Mouse (Mus musculus): ENCODE data around the gene Pttg1ip. TPM values are rescaled to one million over a fixed set of nuclear protein-coding genes. Genes with fewer than 3 reads are reported as not detected.

Gene Pttg1ip
- polyA plus RNA-seq, 1 experiment, result 814 TPM

GRCm38 (mm10) chr10:77604958-77605357, 23.4 kb downstream of the Pttg1ip start:
- peaks cover 9% of the 10 kb centered on the region; the same call in 1 of the 2 replicates for H3K9me3 ChIP-seq
- no peaks in the 10 kb centered on the region for H3K27me3 ChIP-seq (replicated peaks)
- no peak overlapping the region for H3K4me3 ChIP-seq (replicated peaks)
- TF ChIP-seq GATA1 (IDR thresholded peaks at IDR 0.05; ENCODE audit: borderline replicate concordance, low read length), result no peak
- no peak for TF ChIP-seq FLI1 (IDR thresholded peaks at IDR 0.05; ENCODE audit: low read length)
- peaks cover 57% of the 10 kb centered on the region for H3K4me1 ChIP-seq
- peaks cover 45% of the 10 kb centered on the region for H3K36me3 ChIP-seq (replicated peaks; ENCODE audit: low read length)

- peaks cover 57% of the 10 kb centered on the region for H3K4me1 ChIP-seq
These were observed 23.8 kb downstream of the Pttg1ip start for GRCm38 (mm10) chr10:77605368-77605767.

GRCm38 (mm10) chr10:77605908-77606826, 24.6 kb downstream of the Pttg1ip start, which contains the start of the genes Sumo3 and Gm49325:
Gene Sumo3, plus strand, starts transcription at chr10:77606097.
Gene Gm49325, plus strand, starts transcription at chr10:77606197.
- TF ChIP-seq FLI1 (IDR thresholded peaks at IDR 0.05; ENCODE audit: low read length) (no peak), GATA1 (IDR thresholded peaks at IDR 0.05; ENCODE audit: borderline replicate concordance, low read length) (no peak)
- H3K9me3 ChIP-seq, result peaks cover 9% of the 10 kb centered on the region; the same call in 1 of the 2 replicates
- H3K36me3 ChIP-seq (replicated peaks; ENCODE audit: low read length), result peaks cover 47% of the 10 kb centered on the region
- peak within 1 kb of the TSS; percentile 95 for H3K4me3 ChIP-seq (replicated peaks)
- peaks cover 64% of the 10 kb centered on the region for H3K4me1 ChIP-seq
- no peaks in the 10 kb centered on the region for H3K27me3 ChIP-seq (replicated peaks)

More at GRCm38 (mm10) chr10:77605368-77605767, 23.8 kb downstream of the Pttg1ip start:
- Histone ChIP-seq H3K9me3 (peaks cover 9% of the 10 kb centered on the region; the same call in 1 of the 2 replicates), H3K4me3 (replicated peaks) (peak overlapping the region; percentile 95), H3K36me3 (replicated peaks; ENCODE audit: low read length) (peaks cover 45% of the 10 kb centered on the region), H3K27me3 (replicated peaks) (no peaks in the 10 kb centered on the region)
- TF ChIP-seq FLI1 (IDR thresholded peaks at IDR 0.05; ENCODE audit: low read length), result no peak
- no peak for TF ChIP-seq GATA1 (IDR thresholded peaks at IDR 0.05; ENCODE audit: borderline replicate concordance, low read length)

GRCm38 (mm10) chr10:77606855-77607254, 25.3 kb downstream of the Pttg1ip start:
- peaks cover 9% of the 10 kb centered on the region; the same call in 1 of the 2 replicates for H3K9me3 ChIP-seq
- TF ChIP-seq GATA1 (IDR thresholded peaks at IDR 0.05; ENCODE audit: borderline replicate concordance, low read length), result no peak
- no peak for TF ChIP-seq FLI1 (IDR thresholded peaks at IDR 0.05; ENCODE audit: low read length)
- H3K36me3 ChIP-seq (replicated peaks; ENCODE audit: low read length), result peaks cover 50% of the 10 kb centered on the region
- H3K4me3 ChIP-seq (replicated peaks), result peak overlapping the region; percentile 95
- H3K4me1 ChIP-seq, result peaks cover 64% of the 10 kb centered on the region
- H3K27me3 ChIP-seq (replicated peaks), result no peaks in the 10 kb centered on the region

GRCm38 (mm10) chr10:77607441-77607840, 25.9 kb downstream of the Pttg1ip start:
- TF ChIP-seq FLI1 (IDR thresholded peaks at IDR 0.05; ENCODE audit: low read length) (no peak), GATA1 (IDR thresholded peaks at IDR 0.05; ENCODE audit: borderline replicate concordance, low read length) (no peak)
- Histone ChIP-seq H3K4me3 (replicated peaks) (peak overlapping the region; percentile 95), H3K4me1 (peaks cover 60% of the 10 kb centered on the region), H3K27me3 (replicated peaks) (no peaks in the 10 kb centered on the region), H3K36me3 (replicated peaks; ENCODE audit: low read length) (peaks cover 55% of the 10 kb centered on the region), H3K9me3 (peaks cover 9% of the 10 kb centered on the region; the same call in 1 of the 2 replicates)

GRCm38 (mm10) chr10:77608589-77608988, 27.1 kb downstream of the Pttg1ip start:
- Histone ChIP-seq H3K4me3 (replicated peaks) (no peak overlapping the region), H3K9me3 (peaks cover 9% of the 10 kb centered on the region; the same call in 1 of the 2 replicates), H3K4me1 (peaks cover 67% of the 10 kb centered on the region), H3K27me3 (replicated peaks) (no peaks in the 10 kb centered on the region), H3K36me3 (replicated peaks; ENCODE audit: low read length) (peaks cover 66% of the 10 kb centered on the region)
- TF ChIP-seq GATA1 (IDR thresholded peaks at IDR 0.05; ENCODE audit: borderline replicate concordance, low read length), result no peak
- no peak for TF ChIP-seq FLI1 (IDR thresholded peaks at IDR 0.05; ENCODE audit: low read length)

GRCm38 (mm10) chr10:77610221-77610961, 28.9 kb downstream of the Pttg1ip start:
- 0 out of 2 replicates have a peak, but pooled peaks cover 4% of the 10 kb centered on the region for H3K9me3 ChIP-seq
- H3K4me3 ChIP-seq (replicated peaks), result no peak overlapping the region
- TF ChIP-seq FLI1 (IDR thresholded peaks at IDR 0.05; ENCODE audit: low read length) (no peak), GATA1 (IDR thresholded peaks at IDR 0.05; ENCODE audit: borderline replicate concordance, low read length) (no peak)
- no peaks in the 10 kb centered on the region for H3K27me3 ChIP-seq (replicated peaks)
- peaks cover 76% of the 10 kb centered on the region for H3K36me3 ChIP-seq (replicated peaks; ENCODE audit: low read length)
- peaks cover 63% of the 10 kb centered on the region for H3K4me1 ChIP-seq

GRCm38 (mm10) chr10:77613409-77613808, 31.9 kb downstream of the Pttg1ip start:
- H3K4me3 ChIP-seq (replicated peaks), result peak overlapping the region; percentile 19
- H3K9me3 ChIP-seq, result 0 out of 2 replicates have a peak, but pooled peaks cover 4% of the 10 kb centered on the region
- peaks cover 45% of the 10 kb centered on the region for H3K4me1 ChIP-seq
- H3K27me3 ChIP-seq (replicated peaks), result no peaks in the 10 kb centered on the region
- TF ChIP-seq FLI1 (IDR thresholded peaks at IDR 0.05; ENCODE audit: low read length), result no peak
- no peak for TF ChIP-seq GATA1 (IDR thresholded peaks at IDR 0.05; ENCODE audit: borderline replicate concordance, low read length)
- peaks cover 93% of the 10 kb centered on the region for H3K36me3 ChIP-seq (replicated peaks; ENCODE audit: low read length)

GRCm38 (mm10) chr10:77615647-77616046, 34.1 kb downstream of the Pttg1ip start:
- Histone ChIP-seq H3K4me1 (peaks cover 33% of the 10 kb centered on the region), H3K27me3 (replicated peaks) (no peaks in the 10 kb centered on the region), H3K9me3 (no peaks in the 10 kb centered on the region), H3K4me3 (replicated peaks) (no peak overlapping the region), H3K36me3 (replicated peaks; ENCODE audit: low read length) (peaks cover 86% of the 10 kb centered on the region)
- TF ChIP-seq FLI1 (IDR thresholded peaks at IDR 0.05; ENCODE audit: low read length) (no peak), GATA1 (IDR thresholded peaks at IDR 0.05; ENCODE audit: borderline replicate concordance, low read length) (no peak)
